Comparison of ENCODE assay signal across 11 mouse cellular contexts in genomic region chr15:100972795-100973194, GRCm38 (mm10).
A peak's percentile ranks its signal among the peaks of the same experiment; 100 is the strongest.
DNase-seq lines count a peak whose midpoint lies in the region; ATAC-seq and TF ChIP-seq lines count a peak whose summit lies in the region.
"Had no signal": no experiment of that assay in that cellular context is flagged by ENCODE, and none has a peak within 500 bp of the region (broad histone marks: within the 10 kb centered on the region; RNA-seq: fewer than 3 reads in every experiment).

No protein-coding gene starts in this region.

- no peak for ATAC-seq in limb, embryonic 12.5 days (ENCODE audit: insufficient number of reproducible peaks, insufficient read depth, low FRiP score, low TSS enrichment, low read depth)

- peak; percentile 31 for DNase-seq in embryo, embryonic 10 days (ENCODE audit: low spot score)
- no peak for DNase-seq in embryo, embryonic 11 days
- DNase-seq in thymus, adult 2 months = peak; percentile 8
- DNase-seq in thymus, postnatal 10 days (ENCODE audit: low spot score in 2 of 2) = no peak
- peak; percentile 34 for DNase-seq in thymus, postnatal 4 days
- no peak for DNase-seq in left cerebral cortex, adult 18-20 months (ENCODE audit: low spot score in 2 of 2)
- DNase-seq in heart, postnatal 25 days (ENCODE audit: low spot score) = no peak
- DNase-seq: heart, postnatal 4 days had no signal

- no peaks in the 10 kb centered on the region for H3K9me3 ChIP-seq in limb, embryonic 12.5 days
- H3K9me3 ChIP-seq: embryonic facial prominence, embryonic 12.5 days had no signal

- 40% methylated on average over 11 of the region's 11 CpGs for WGBS in thymus, adult 2 months
- WGBS in limb, embryonic 12.5 days = 38% methylated on average over 11 of the region's 11 CpGs

- no peak for TF ChIP-seq CTCF in thymus, adult 2 months (IDR thresholded peaks at IDR 0.05; ENCODE audit: borderline replicate concordance, control insufficient read depth, extremely low read depth, insufficient read depth, low read length, poor library complexity)

- H3K9ac ChIP-seq in limb, embryonic 12.5 days (replicated peaks) = no peak overlapping the region
- H3K9ac ChIP-seq: embryonic facial prominence, embryonic 12.5 days had no signal

- H3K36me3 ChIP-seq in thymus, adult 2 months (ENCODE audit: control insufficient read depth, insufficient read depth, low read length) = no peaks in the 10 kb centered on the region
- 0 out of 2 replicates have a peak, but pooled peaks cover 6% of the 10 kb centered on the region for H3K36me3 ChIP-seq in limb, embryonic 12.5 days
- H3K36me3 ChIP-seq: embryonic facial prominence, embryonic 12.5 days had no signal

- H3K27me3 ChIP-seq in thymus, adult 2 months (ENCODE audit: control insufficient read depth, insufficient read depth, low read length) = no peaks in the 10 kb centered on the region
- no peaks in the 10 kb centered on the region for H3K27me3 ChIP-seq in limb, embryonic 12.5 days
- H3K27me3 ChIP-seq: embryonic facial prominence, embryonic 12.5 days had no signal

- no peak overlapping the region for H3K27ac ChIP-seq in thymus, adult 2 months (ENCODE audit: control insufficient read depth, insufficient read depth, low read length)
- H3K27ac ChIP-seq in limb, embryonic 12.5 days = no peak overlapping the region
- H3K27ac ChIP-seq: embryonic facial prominence, embryonic 12.5 days had no signal

- no peaks in the 10 kb centered on the region for H3K4me1 ChIP-seq in thymus, adult 2 months (replicated peaks; ENCODE audit: control insufficient read depth, insufficient read depth, low read length)
- H3K4me1 ChIP-seq in limb, embryonic 12.5 days (replicated peaks) = peaks cover 13% of the 10 kb centered on the region

- H3K4me2 ChIP-seq in limb, embryonic 12.5 days = 0 out of 2 replicates have a peak overlapping the region, but pooled peaks have one; percentile 13
- H3K4me2 ChIP-seq: embryonic facial prominence, embryonic 12.5 days; liver, embryonic 11.5 days had no signal

- TF ChIP-seq POLR2A in thymus, adult 2 months (IDR thresholded peaks at IDR 0.05; ENCODE audit: control insufficient read depth, extremely low read depth, insufficient read depth, low read length, poor library complexity) = no peak

- intact Hi-C loops in heart, postnatal 25 days (cut with DNase I) = no loop called here

- H3K4me3 ChIP-seq in thymus, adult 2 months (ENCODE audit: control insufficient read depth, insufficient read depth, low read length) = no peak overlapping the region
- no peak overlapping the region for H3K4me3 ChIP-seq in limb, embryonic 12.5 days (replicated peaks)
- H3K4me3 ChIP-seq: embryonic facial prominence, embryonic 12.5 days had no signal

Comparison
In these comparisons a context has a peak if more than half of its experiments do, and no peak if none do; other contexts are left out.
1. DNase-seq: peak in embryo, embryonic 10 days (single experiment), thymus, adult 2 months (single experiment) and thymus, postnatal 4 days (single experiment); none in embryo, embryonic 11 days (single experiment), thymus, postnatal 10 days (0 of 2), left cerebral cortex, adult 18-20 months (0 of 2) and heart, postnatal 25 days (single experiment).